Mouse (Mus musculus) megakaryocyte, embryonic 14.5 days (primary cell): Measurements from ENCODE around the gene Tctn1. TPM values are rescaled to one million over a fixed set of nuclear protein-coding genes. Genes with fewer than 3 reads are reported as not detected.

Experiments
- H3K27me3 ChIP-seq: replicated peaks from 2 replicates; pipeline ENCODE3; 2012; ENCODE audit warnings: inconsistent platforms
- H3K36me3 ChIP-seq: replicated peaks from 2 replicates; pipeline ENCODE3; 2012; ENCODE audit warnings: low read length, inconsistent platforms, mixed read lengths
- H3K4me1 ChIP-seq: 2 replicates; pipeline ENCODE4 v1.6.1; 2012; ENCODE audit warnings: inconsistent platforms
- H3K4me3 ChIP-seq: replicated peaks from 2 replicates; pipeline ENCODE3; 2012; ENCODE audit warnings: moderate library complexity, mild to moderate bottlenecking, inconsistent platforms
- H3K9me3 ChIP-seq: 2 replicates; pipeline ENCODE4 v1.6.1; 2012; ENCODE audit warnings: inconsistent platforms
- FLI1 ChIP-seq: IDR thresholded peaks from 2 replicates; pipeline ENCODE4 v1.6.1; 2012; ENCODE audit warnings: low read length, inconsistent platforms, mixed read lengths
- GATA1 ChIP-seq: IDR thresholded peaks from 3 replicates; pipeline ENCODE4 v1.6.1; 2012; ENCODE audit warnings: mixed read lengths, low read length, inconsistent platforms, borderline replicate concordance
- polyA plus RNA-seq: library from polyadenylated mRNA; stranded (reverse); fragments of >175 nt; gene quantifications from 2 replicates; pipeline ENCODE4 v1.2.3, GENCODE M21; 2012; ENCODE audit warnings: low replicate concordance; ENCODE audit not compliant: insufficient read depth

Gene Tctn1
- polyA plus RNA-seq, 1 experiment = 3.2 TPM

- H3K9me3 ChIP-seq = no peaks in the 10 kb centered on the region
- TF ChIP-seq FLI1 = no peak
- H3K4me1 ChIP-seq = peaks cover 35% of the 10 kb centered on the region
- H3K4me3 ChIP-seq = no peak overlapping the region
- H3K36me3 ChIP-seq = peaks cover 96% of the 10 kb centered on the region
- H3K27me3 ChIP-seq = peaks cover 7% of the 10 kb centered on the region
Observed at GRCm38 (mm10) chr5:122247934-122248333, 16.3 kb downstream of the Tctn1 start.

- H3K4me3 ChIP-seq = no peak overlapping the region
- peaks cover 96% of the 10 kb centered on the region for H3K36me3 ChIP-seq
- TF ChIP-seq FLI1 = no peak
- no peak for TF ChIP-seq GATA1
Observed at GRCm38 (mm10) chr5:122247529-122247928, 16.7 kb downstream of the Tctn1 start.

GRCm38 (mm10) chr5:122246547-122247167 lies 17.6 kb downstream of the Tctn1 start:
- TF ChIP-seq FLI1 (no peak), GATA1 (no peak)
- Histone ChIP-seq H3K36me3 (peaks cover 98% of the 10 kb centered on the region), H3K27me3 (peaks cover 7% of the 10 kb centered on the region), H3K4me3 (no peak overlapping the region), H3K9me3 (no peaks in the 10 kb centered on the region), H3K4me1 (peaks cover 47% of the 10 kb centered on the region)

More at GRCm38 (mm10) chr5:122247529-122247928, 16.7 kb downstream of the Tctn1 start:
- Histone ChIP-seq H3K4me1 (peaks cover 39% of the 10 kb centered on the region), H3K27me3 (peaks cover 7% of the 10 kb centered on the region), H3K9me3 (no peaks in the 10 kb centered on the region)

GRCm38 (mm10) chr5:122245186-122245585 lies 19.1 kb downstream of the Tctn1 start:
- TF ChIP-seq FLI1 (no peak), GATA1 (no peak)
- Histone ChIP-seq H3K9me3 (no peaks in the 10 kb centered on the region), H3K27me3 (peaks cover 11% of the 10 kb centered on the region), H3K4me3 (no peak overlapping the region), H3K4me1 (peaks cover 40% of the 10 kb centered on the region), H3K36me3 (peaks cover 98% of the 10 kb centered on the region)

DNA sequence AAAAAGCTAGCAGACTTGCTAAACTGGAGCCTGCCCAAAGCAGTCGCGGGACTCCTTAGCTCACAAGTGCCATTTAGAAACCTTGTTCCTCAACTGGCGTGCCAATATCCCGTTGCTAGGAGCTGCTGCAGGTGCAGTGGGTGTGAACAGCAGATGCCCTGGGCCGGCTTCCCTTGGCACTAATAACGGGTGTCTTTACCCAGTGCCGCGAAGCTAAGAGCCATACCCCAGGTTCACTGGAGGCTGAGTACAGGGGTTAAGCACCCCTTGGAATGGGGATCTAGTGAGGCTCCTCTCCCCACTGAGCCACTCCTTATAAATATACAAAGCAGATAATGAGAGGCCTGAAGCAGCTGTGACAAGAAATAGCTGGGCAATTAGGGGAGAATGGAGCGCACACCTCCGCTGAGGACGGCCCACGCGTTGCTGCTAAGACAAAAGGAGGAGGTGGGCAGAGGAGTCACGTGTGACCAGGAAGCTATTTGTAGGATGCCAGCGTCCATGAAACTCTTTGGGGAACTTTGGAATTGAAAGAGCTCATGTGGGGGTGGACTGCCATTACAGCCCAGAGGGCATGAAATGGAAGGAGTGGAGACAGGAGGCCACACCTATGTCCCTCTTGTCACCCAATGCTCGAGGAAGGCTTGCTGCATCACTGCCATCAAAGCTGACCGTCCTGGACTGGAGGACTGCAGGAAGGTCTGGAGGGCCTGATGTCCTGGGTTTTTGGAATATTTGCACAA lies 20.3 kb downstream of the Tctn1 start:
- Histone ChIP-seq H3K4me3 (no peak overlapping the region), H3K4me1 (peaks cover 48% of the 10 kb centered on the region), H3K9me3 (no peaks in the 10 kb centered on the region), H3K36me3 (peaks cover 100% of the 10 kb centered on the region), H3K27me3 (peaks cover 15% of the 10 kb centered on the region)
- TF ChIP-seq FLI1 (no peak), GATA1 (no peak)

GRCm38 (mm10) chr5:122242521-122243123 lies 21.6 kb downstream of the Tctn1 start:
- TF ChIP-seq GATA1 (no peak), FLI1 (no peak)
- peaks cover 43% of the 10 kb centered on the region for H3K4me1 ChIP-seq
- peaks cover 96% of the 10 kb centered on the region for H3K36me3 ChIP-seq
- H3K27me3 ChIP-seq = peaks cover 23% of the 10 kb centered on the region
- no peak overlapping the region for H3K4me3 ChIP-seq
- no peaks in the 10 kb centered on the region for H3K9me3 ChIP-seq

- peaks cover 32% of the 10 kb centered on the region for H3K27me3 ChIP-seq
- TF ChIP-seq FLI1 = no peak
- TF ChIP-seq GATA1 = no peak
- H3K36me3 ChIP-seq = peaks cover 79% of the 10 kb centered on the region
- H3K9me3 ChIP-seq = no peaks in the 10 kb centered on the region
- peaks cover 48% of the 10 kb centered on the region for H3K4me1 ChIP-seq
- H3K4me3 ChIP-seq = no peak overlapping the region
Observed at GRCm38 (mm10) chr5:122240989-122241388, 23.3 kb downstream of the Tctn1 start.

DNA sequence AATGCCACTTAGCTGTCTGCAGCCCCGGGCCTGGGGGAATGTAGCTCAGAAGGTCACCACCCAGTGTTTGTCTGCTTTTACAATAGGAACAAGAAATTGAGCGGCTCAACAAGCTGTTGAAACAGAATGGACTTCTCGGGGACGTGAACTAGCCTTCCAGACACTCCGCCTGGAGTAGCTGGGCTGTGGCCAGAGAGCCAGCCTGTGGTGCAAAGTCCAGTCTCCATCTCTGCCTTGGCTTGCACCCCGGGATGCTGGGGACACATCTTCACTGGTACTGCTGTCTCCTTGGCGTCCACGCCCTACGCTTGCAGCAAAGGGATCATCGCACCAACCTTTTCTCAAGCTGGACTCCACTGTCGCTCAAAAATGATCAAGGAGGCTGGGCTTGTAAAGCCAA lies 23.7 kb downstream of the Tctn1 start:
- Histone ChIP-seq H3K36me3 (peaks cover 75% of the 10 kb centered on the region), H3K9me3 (no peaks in the 10 kb centered on the region), H3K27me3 (peaks cover 33% of the 10 kb centered on the region), H3K4me3 (no peak overlapping the region), H3K4me1 (peaks cover 50% of the 10 kb centered on the region)
- no peak for TF ChIP-seq FLI1
- TF ChIP-seq GATA1 = no peak

- H3K4me1 ChIP-seq = peaks cover 55% of the 10 kb centered on the region
- peaks cover 66% of the 10 kb centered on the region for H3K36me3 ChIP-seq
- H3K4me3 ChIP-seq = no peak overlapping the region
- TF ChIP-seq GATA1 (no peak), FLI1 (no peak)
- peaks cover 33% of the 10 kb centered on the region for H3K27me3 ChIP-seq
- H3K9me3 ChIP-seq = no peaks in the 10 kb centered on the region
Observed at GRCm38 (mm10) chr5:122239618-122240017, 24.6 kb downstream of the Tctn1 start.

GRCm38 (mm10) chr5:122237200-122237599 lies 27.1 kb downstream of the Tctn1 start:
- H3K36me3 ChIP-seq = peaks cover 41% of the 10 kb centered on the region
- no peak overlapping the region for H3K4me3 ChIP-seq
- TF ChIP-seq FLI1 (no peak), GATA1 (no peak)
- H3K27me3 ChIP-seq = peaks cover 39% of the 10 kb centered on the region
- no peaks in the 10 kb centered on the region for H3K9me3 ChIP-seq
- peaks cover 58% of the 10 kb centered on the region for H3K4me1 ChIP-seq
